In the genomic region with DNA sequence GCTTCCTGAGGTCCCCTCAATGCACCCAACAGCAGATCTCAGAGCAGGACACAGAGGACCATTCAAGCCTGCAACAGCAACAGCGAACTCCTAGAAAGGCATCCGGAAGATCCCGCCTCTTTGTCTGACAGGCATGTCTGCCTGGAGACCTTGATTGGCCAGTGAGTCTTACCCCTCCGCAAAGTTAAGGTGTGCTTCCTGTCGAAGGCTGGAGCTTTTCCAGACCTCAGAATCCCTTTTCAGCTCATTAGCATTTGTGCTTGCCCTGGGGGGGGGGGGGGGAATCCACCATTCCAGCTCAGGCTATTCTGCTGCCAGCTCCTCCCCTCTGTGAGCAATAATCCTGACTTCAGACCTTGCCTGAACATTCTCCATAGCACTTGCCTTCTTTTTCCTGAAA, we compare ENCODE assay signal across 8 mouse cellular contexts.
DNase-seq lines count a peak whose midpoint lies in the region; TF ChIP-seq lines count a peak whose summit lies in the region.
"Not testable (repeated sequence)": the region's sequence is repeated elsewhere in the genome, so short reads cannot be mapped to it uniquely, and the experiment has no call there.

No protein-coding gene starts in this region.

- H3K9me3 ChIP-seq in E14TG2a.4 (ENCODE audit: low read length); ES-Bruce4 (replicated peaks; ENCODE audit: control insufficient read depth, insufficient read depth, low read length, poor library complexity, severe bottlenecking); ES-E14 (ENCODE audit: control insufficient read depth, insufficient read depth, low read depth, low read length): not testable (repeated sequence)

- not testable (repeated sequence) for H3K27me3 ChIP-seq in E14TG2a.4 (ENCODE audit: insufficient read depth, low read length); ES-Bruce4 (ENCODE audit: control insufficient read depth, insufficient read depth, low read length, poor library complexity, severe bottlenecking)

- in situ Hi-C loops in ES-E14 (cut with MboI; ENCODE audit: low sequenced_read_pairs in 2 of 2, unreplicated experiment in 2 of 2) = not testable (repeated sequence)

- not testable (repeated sequence) for TF ChIP-seq CTCF in E14TG2a.4 (conservative IDR thresholded peaks at IDR 0.05; ENCODE audit: low read length); ES-Bruce4 (IDR thresholded peaks at IDR 0.05; ENCODE audit: low read depth, low read length)

- peak; percentile 78 for DNase-seq in ES-CJ7 (ENCODE audit: low read depth, low spot score)
- peak; percentile 34 for DNase-seq in ES-E14 (ENCODE audit: low read depth, low spot score)
- DNase-seq in R1 (ENCODE audit: low read depth, low spot score) = peak; percentile 88
- DNase-seq in WW6 (ENCODE audit: low read depth, low spot score) = peak; percentile 26
- DNase-seq in ZHBTc4 (ENCODE audit: low read depth, low spot score) = peak; percentile 82
- DNase-seq in testis, postnatal 14 days (ENCODE audit: low spot score) = peak; percentile 37

- H3K9ac ChIP-seq in ES-Bruce4 (ENCODE audit: low read depth, poor library complexity, severe bottlenecking) = peak overlapping the region; percentile 68; the same call in 1 of the 2 replicates
- H3K9ac ChIP-seq in ES-E14 (ENCODE audit: insufficient read depth, low read depth, low read length, poor library complexity, severe bottlenecking) = not testable (repeated sequence)

- H3K4me1 ChIP-seq in E14TG2a.4 (replicated peaks; ENCODE audit: low read depth, low read length); ES-Bruce4 (ENCODE audit: control insufficient read depth, insufficient read depth, low read length); ES-E14 (ENCODE audit: control insufficient read depth in 2 of 2, insufficient read depth in 2 of 2, low read length in 2 of 2, poor library complexity in 1 of 2): not testable (repeated sequence)

- H3K4me3 ChIP-seq in E14TG2a.4 (replicated peaks; ENCODE audit: low read length) = peak overlapping the region; percentile 76; the same call in 1 of the 2 replicates
- H3K4me3 ChIP-seq in ES-Bruce4 (ENCODE audit: low read depth, low read length) = peak overlapping the region; percentile 95
- H3K4me3 ChIP-seq in ES-E14 (ENCODE audit: insufficient read depth in 1 of 2, low read depth in 1 of 2, low read length in 2 of 2, poor library complexity in 1 of 2, severe bottlenecking in 1 of 2) = peak overlapping the region in 1 of 2 experiments; percentile 54; a peak in 2 of 4 replicates

- not testable (repeated sequence) for TF ChIP-seq EP300 in ES-Bruce4 (IDR thresholded peaks at IDR 0.05; ENCODE audit: insufficient read depth, low read depth, low read length)

- TF ChIP-seq POLR2A in ES-Bruce4 (IDR thresholded peaks at IDR 0.05; ENCODE audit: insufficient read depth, low read length) = not testable (repeated sequence)

- not testable (repeated sequence) for H3K36me3 ChIP-seq in E14TG2a.4 (ENCODE audit: insufficient read depth, low read length); ES-Bruce4 (ENCODE audit: control insufficient read depth, insufficient read depth, low read length, poor library complexity, severe bottlenecking); ES-E14 (ENCODE audit: control insufficient read depth, insufficient read depth, low read length, poor library complexity, severe bottlenecking)

- not testable (repeated sequence) for H3K27ac ChIP-seq in ES-Bruce4 (ENCODE audit: insufficient read depth, low read length); ES-E14 (ENCODE audit: insufficient read depth, low read depth, low read length, poor library complexity, severe bottlenecking)

Comparison
In these comparisons a context has a peak if more than half of its experiments do, and no peak if none do; other contexts are left out.
1. DNase-seq: peak in every context shown above with its lines; median percentile 88 in R1; 82 in ZHBTc4; 78 in ES-CJ7; 37 in testis, postnatal 14 days; 34 in ES-E14; 26 in WW6.